Mouse (Mus musculus) limb, embryonic 14.5 days (tissue): ENCODE results near the gene Oas1e. TPM values are rescaled to one million over a fixed set of nuclear protein-coding genes. Genes with fewer than 3 reads are reported as not detected.

Experiments used
- ATAC-seq: fragments of 200-750 bp; cut with Nextera tagmentation; 2 replicates; pipeline ENCODE4 v1.8.0; 2017; ENCODE audit warnings: low read depth, moderate number of reproducible peaks, moderate TSS enrichment; ENCODE audit not compliant: low FRiP score
- DNase-seq: peaks from one replicate; pipeline ENCODE4 v3.0.0-alpha.2; 2015; ENCODE audit warnings: low spot score
- H3K27ac ChIP-seq: fragments of 300-500 bp; sonication (generic); replicated peaks from 2 replicates; pipeline ENCODE4 v1.5.1; 2014; ENCODE audit warnings: low read depth, mild to moderate bottlenecking, low read length, moderate library complexity, mixed read lengths
- H3K27me3 ChIP-seq: fragments of 300-500 bp; sonication (generic); 2 replicates; pipeline ENCODE4 v1.6.1; 2014; ENCODE audit warnings: low read length, mixed read lengths; ENCODE audit not compliant: control insufficient read depth, insufficient read depth
- H3K36me3 ChIP-seq: fragments of 300-500 bp; sonication (generic); 2 replicates; pipeline ENCODE4 v1.6.1; 2014; ENCODE audit warnings: mild to moderate bottlenecking, low read length, moderate library complexity, mixed read lengths; ENCODE audit not compliant: control insufficient read depth, insufficient read depth
- H3K4me1 ChIP-seq: fragments of 300-500 bp; sonication (generic); 2 replicates; pipeline ENCODE4 v1.6.1; 2014; ENCODE audit warnings: antibody characterized with exemption, low read length, mixed read lengths; ENCODE audit not compliant: control insufficient read depth, insufficient read depth
- H3K4me2 ChIP-seq: fragments of 300-500 bp; sonication (generic); replicated peaks from 2 replicates; pipeline ENCODE4 v1.6.1; 2014; ENCODE audit warnings: low read depth, mild to moderate bottlenecking, low read length, moderate library complexity; ENCODE audit not compliant: severe bottlenecking
- H3K4me3 ChIP-seq: fragments of 300-500 bp; sonication (generic); replicated peaks from 2 replicates; pipeline ENCODE4 v1.5.1; 2014; ENCODE audit warnings: low read length
- H3K9ac ChIP-seq: fragments of 300-500 bp; sonication (generic); 2 replicates; pipeline ENCODE4 v1.6.1; 2014; ENCODE audit warnings: mild to moderate bottlenecking, low read depth, low read length, moderate library complexity; ENCODE audit not compliant: severe bottlenecking
- H3K9me3 ChIP-seq: fragments of 300-500 bp; sonication (generic); 2 replicates; pipeline ENCODE4 v1.6.1; 2016; ENCODE audit warnings: low read length; ENCODE audit not compliant: control insufficient read depth
- POLR2A ChIP-seq: fragments of 200-500 bp; IDR thresholded peaks from 2 replicates; pipeline ENCODE4 v1.8.0; 2012; ENCODE audit warnings: inconsistent platforms, mild to moderate bottlenecking, moderate library complexity, borderline replicate concordance; ENCODE audit not compliant: insufficient read depth, insufficient read length; ENCODE audit errors: extremely low read depth
- WGBS: fragments of 180-500 bp; shearing (Covaris S2); extraction: QIAGEN DNeasy Blood & Tissue Kit; methylation state at CpG from one replicate; pipeline ENCODE4 v1.1.7; 2014; 5-methylcytosine and 5-hydroxymethylcytosine counted together
- polyA plus RNA-seq, 2 experiments: library from polyadenylated mRNA; depleted of rRNA in 1 of 2; stranded (reverse) in 1 of 2; unstranded in 1 of 2; fragments of >200 nt; fragmentation: Nextera tagmentation in 1 of 2; extraction: Ambion mirVana in 1 of 2; gene quantifications; 2 replicates each; pipeline versions ENCODE4 v1.2.1 to v1.2.3; 2012 to 2014

Oas1e gene
- polyA plus RNA-seq, 2 experiments, result not detected

GRCm38 (mm10) chr5:120782446-120782845 lies 12.9 kb downstream of the Oas1e start:
- H3K4me2 ChIP-seq, result no peak overlapping the region
- no peak for TF ChIP-seq POLR2A
- no peak overlapping the region for H3K9ac ChIP-seq
- 67% methylated on average over 2 of the region's 2 CpGs for WGBS
- H3K4me3 ChIP-seq, result no peak overlapping the region
- no peak overlapping the region for H3K27ac ChIP-seq
- no peaks in the 10 kb centered on the region for H3K27me3 ChIP-seq
- DNase-seq (no peak), ATAC-seq (no peak)
- no peaks in the 10 kb centered on the region for H3K9me3 ChIP-seq
- no peaks in the 10 kb centered on the region for H3K36me3 ChIP-seq
- H3K4me1 ChIP-seq, result no peaks in the 10 kb centered on the region

DNA sequence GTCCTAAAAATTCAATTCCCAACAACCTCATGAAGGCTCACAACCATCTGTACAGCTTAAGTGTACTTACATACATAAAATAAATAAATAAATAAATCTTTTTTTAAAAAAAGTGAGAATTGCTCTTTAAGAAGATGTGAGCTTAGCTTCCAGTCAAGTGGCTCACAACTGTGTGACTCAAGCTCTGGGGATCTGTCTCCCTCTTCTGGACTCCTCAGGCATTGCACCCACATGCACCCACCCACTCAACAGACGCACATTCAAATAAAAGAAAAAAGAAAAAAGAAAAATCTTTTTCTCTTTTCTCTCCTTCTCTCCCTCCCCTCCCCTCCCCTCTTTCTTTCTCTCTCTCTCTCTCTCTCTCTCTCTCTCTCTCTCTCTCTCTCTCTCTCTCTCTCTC lies 13.7 kb downstream of the Oas1e start:
- no peak overlapping the region for H3K4me2 ChIP-seq
- H3K9ac ChIP-seq, result no peak overlapping the region
- no peak overlapping the region for H3K4me3 ChIP-seq
- no peaks in the 10 kb centered on the region for H3K9me3 ChIP-seq
- no peaks in the 10 kb centered on the region for H3K4me1 ChIP-seq
- ATAC-seq, result no peak
- no peak for TF ChIP-seq POLR2A
- no peak for DNase-seq
- no peaks in the 10 kb centered on the region for H3K27me3 ChIP-seq
- 85% methylated on average over 1 of the region's 1 CpGs for WGBS
- H3K36me3 ChIP-seq, result no peaks in the 10 kb centered on the region
- no peak overlapping the region for H3K27ac ChIP-seq

DNA sequence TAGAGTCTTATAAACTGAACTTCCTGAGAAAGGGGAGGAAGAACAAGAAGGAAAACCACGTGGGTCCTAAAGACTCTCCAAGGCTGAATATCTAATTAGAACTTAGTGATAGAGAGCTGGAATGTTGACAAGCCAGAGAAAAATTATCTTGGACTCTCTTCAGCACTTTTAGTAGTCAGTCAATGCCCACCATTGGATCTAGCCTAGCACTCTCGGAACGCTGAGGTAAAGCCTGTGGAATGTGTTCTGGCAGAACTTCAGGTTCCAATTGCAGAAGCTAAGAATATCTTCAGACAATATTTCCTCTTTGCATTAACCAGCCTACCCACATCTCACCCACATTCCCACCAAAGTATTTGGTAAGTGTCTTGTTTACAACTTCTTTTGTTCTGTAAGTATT lies 15.4 kb downstream of the Oas1e start:
- H3K27me3 ChIP-seq, result no peaks in the 10 kb centered on the region
- ATAC-seq (no peak), DNase-seq (peak; percentile 55)
- no peaks in the 10 kb centered on the region for H3K4me1 ChIP-seq
- no peaks in the 10 kb centered on the region for H3K9me3 ChIP-seq
- WGBS, result 41% methylated on average over 3 of the region's 3 CpGs
- H3K27ac ChIP-seq, result no peak overlapping the region
- H3K4me3 ChIP-seq, result no peak overlapping the region
- no peak for TF ChIP-seq POLR2A
- no peak overlapping the region for H3K4me2 ChIP-seq
- H3K9ac ChIP-seq, result no peak overlapping the region
- H3K36me3 ChIP-seq, result no peaks in the 10 kb centered on the region

- DNase-seq, result no peak
- no peaks in the 10 kb centered on the region for H3K27me3 ChIP-seq
- no peak for TF ChIP-seq POLR2A
- 69% methylated on average over 2 of the region's 2 CpGs for WGBS
- no peak for ATAC-seq
- H3K9ac ChIP-seq, result no peak overlapping the region
- no peaks in the 10 kb centered on the region for H3K36me3 ChIP-seq
- no peaks in the 10 kb centered on the region for H3K9me3 ChIP-seq
- H3K4me2 ChIP-seq, result no peak overlapping the region
- H3K27ac ChIP-seq, result no peak overlapping the region
- H3K4me3 ChIP-seq, result no peak overlapping the region
- H3K4me1 ChIP-seq, result no peaks in the 10 kb centered on the region
Observed at GRCm38 (mm10) chr5:120778941-120779340, 16.4 kb downstream of the Oas1e start.

GRCm38 (mm10) chr5:120777478-120777877 lies 17.9 kb downstream of the Oas1e start, which contains the start of gene Oas3:
Gene Oas3, minus strand, starts transcription at chr5:120777661.
- WGBS, result 77% methylated on average over 9 of the region's 9 CpGs
- Histone ChIP-seq H3K4me2 (no peak within 1 kb of the TSS), H3K4me1 (no peaks in the 10 kb centered on the region), H3K27ac (no peak within 1 kb of the TSS), H3K9ac (no peak within 1 kb of the TSS), H3K4me3 (no peak within 1 kb of the TSS), H3K36me3 (no peaks in the 10 kb centered on the region), H3K27me3 (no peaks in the 10 kb centered on the region), H3K9me3 (no peaks in the 10 kb centered on the region)
- ATAC-seq (no peak), DNase-seq (no peak)
- TF ChIP-seq POLR2A, result no peak

DNA sequence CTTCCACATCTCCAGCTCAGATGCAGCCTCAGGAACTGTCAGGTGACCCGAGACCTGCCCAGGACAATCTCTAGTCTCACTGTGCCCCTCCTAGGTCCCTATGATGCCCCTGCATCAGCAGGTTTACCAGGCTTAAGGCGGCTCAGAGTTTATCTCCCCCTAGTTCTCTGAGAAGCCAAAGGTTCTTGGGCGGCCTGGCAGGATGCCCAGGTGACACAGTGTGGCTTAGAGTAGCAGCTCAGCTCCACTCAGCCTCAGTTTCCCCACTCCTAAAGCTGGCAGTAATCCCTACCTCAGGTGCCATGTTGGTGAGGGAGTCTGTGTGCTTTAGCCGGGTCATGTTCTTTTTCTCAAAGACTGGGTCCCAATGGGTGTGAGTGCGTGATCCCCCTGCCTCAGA lies 18.5 kb downstream of the Oas1e start:
- H3K4me3 ChIP-seq, result no peak overlapping the region
- no peaks in the 10 kb centered on the region for H3K36me3 ChIP-seq
- H3K9me3 ChIP-seq, result no peaks in the 10 kb centered on the region
- H3K4me1 ChIP-seq, result no peaks in the 10 kb centered on the region
- ATAC-seq (no peak), DNase-seq (no peak)
- TF ChIP-seq POLR2A, result no peak
- no peaks in the 10 kb centered on the region for H3K27me3 ChIP-seq
- 82% methylated on average over 5 of the region's 5 CpGs for WGBS
- H3K27ac ChIP-seq, result no peak overlapping the region
- H3K9ac ChIP-seq, result no peak overlapping the region
- H3K4me2 ChIP-seq, result no peak overlapping the region
